Mouse (Mus musculus) thymus, postnatal 0 days (tissue): Measurements from ENCODE around the gene Satb2. TPM values are rescaled to one million over a fixed set of nuclear protein-coding genes. Genes with fewer than 3 reads are reported as not detected.
A peak's percentile ranks its signal among the peaks of the same experiment; 100 is the strongest.

ENCODE experiments used
- DNase-seq: peaks from one replicate; pipeline ENCODE4 v3.0.0-alpha.2; 2015; ENCODE audit warnings: low spot score
- polyA plus RNA-seq: library from polyadenylated mRNA; unstranded; fragments of >200 nt; fragmentation: Nextera tagmentation; extraction: Ambion mirVana; gene quantifications from 2 replicates; pipeline ENCODE4 v1.2.1, GENCODE M21; 2015

Gene Satb2
- 0.10 and 0.14 TPM in 2 replicates for polyA plus RNA-seq

DNA sequence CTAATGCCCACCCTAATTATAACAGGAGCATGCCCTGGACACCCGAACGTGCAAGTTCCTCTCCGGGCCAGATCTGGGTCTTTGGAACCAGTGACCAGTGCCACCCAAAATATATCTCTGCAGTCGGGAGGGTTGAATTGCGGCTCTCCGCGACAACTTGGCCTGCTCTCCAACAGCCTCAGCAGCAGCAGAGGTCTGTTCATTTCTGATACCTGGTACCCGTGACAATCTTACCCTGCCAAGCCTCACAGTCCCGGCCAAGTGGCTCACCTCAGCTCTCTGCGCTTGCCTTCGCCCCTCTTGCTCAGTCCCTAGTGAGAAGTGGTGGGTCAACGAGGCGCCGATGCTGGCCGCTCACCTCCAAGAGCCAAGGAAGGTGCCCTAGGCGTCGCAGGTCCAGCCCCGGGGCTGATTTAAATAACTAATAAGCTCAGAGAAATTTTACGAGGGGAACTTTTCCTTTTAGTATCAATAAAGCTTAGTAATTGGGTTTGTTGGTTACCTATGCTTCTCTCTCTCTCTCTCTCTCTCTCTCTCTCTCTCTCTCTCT lies at the start of gene Satb2:
Gene Satb2, minus strand, starts transcription at position 500 of the 550 bp plus-strand sequence.
- no peak for DNase-seq

GRCm38 (mm10) chr1:57018941-57019340 lies 40.5 kb upstream of the Satb2 start:
- DNase-seq, result no peak

DNA sequence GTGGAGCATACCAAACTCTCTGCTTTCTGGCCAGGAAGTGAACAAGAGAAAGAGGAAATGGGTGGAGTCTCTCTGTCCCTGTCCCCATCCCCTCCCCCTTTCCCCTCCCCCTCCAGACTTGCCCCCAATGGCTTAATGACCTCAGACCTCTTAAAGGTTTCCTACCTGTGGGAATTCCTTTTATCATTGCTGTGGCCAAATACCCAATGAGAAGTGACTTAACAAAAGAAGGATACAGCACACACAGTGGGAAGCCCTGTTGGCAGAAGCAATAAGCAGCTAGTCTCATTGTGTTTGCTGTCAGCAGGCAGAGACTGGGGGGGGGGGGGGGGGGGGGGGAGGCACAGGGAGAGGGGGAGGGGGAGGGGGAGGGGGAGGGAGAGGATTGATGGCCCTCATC lies 35.4 kb upstream of the Satb2 start:
- DNase-seq, result no peak

DNA sequence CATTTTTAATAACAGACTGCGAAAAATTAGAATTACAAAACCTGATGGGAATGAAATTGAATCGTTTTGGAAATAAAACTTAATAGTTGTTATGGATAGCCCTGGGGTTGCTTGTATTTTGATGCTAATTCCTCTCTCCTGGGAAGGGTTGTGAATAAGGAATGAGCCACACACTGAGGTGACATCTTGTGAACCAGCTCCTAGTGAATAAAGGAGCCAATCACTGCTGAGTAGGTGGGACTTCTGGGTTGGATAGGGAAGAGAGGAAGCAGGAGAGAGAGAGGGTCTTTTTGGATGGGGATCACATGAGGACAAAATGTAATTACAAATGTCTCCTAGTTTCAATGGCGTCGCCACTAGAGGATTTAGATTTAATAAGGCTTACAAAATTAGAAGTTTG lies 30.7 kb upstream of the Satb2 start:
- no peak for DNase-seq

DNA sequence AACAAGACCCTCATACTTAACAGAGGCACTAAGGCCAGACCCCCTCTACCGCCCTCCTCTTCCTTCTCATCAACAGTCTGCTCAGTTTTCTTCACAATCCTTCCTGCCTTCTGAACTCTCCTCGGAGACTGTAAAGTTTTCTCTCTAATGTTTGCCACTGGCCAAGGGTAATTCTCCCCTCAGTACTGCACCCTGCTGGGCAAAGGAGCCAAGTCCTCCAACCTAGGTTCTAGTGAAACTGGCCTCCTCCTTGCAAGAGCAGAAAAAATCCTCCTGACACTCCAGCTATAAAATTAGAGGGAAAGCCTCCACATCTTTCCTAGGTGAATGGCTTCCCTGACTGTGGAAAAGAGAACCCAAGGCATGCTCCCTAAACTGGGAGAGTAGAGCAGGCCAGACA lies 16.6 kb upstream of the Satb2 start:
- DNase-seq, result no peak

GRCm38 (mm10) chr1:56992310-56992709 lies 13.9 kb upstream of the Satb2 start:
- no peak for DNase-seq

GRCm38 (mm10) chr1:56991613-56992012 lies 13.2 kb upstream of the Satb2 start:
- DNase-seq, result no peak

DNA sequence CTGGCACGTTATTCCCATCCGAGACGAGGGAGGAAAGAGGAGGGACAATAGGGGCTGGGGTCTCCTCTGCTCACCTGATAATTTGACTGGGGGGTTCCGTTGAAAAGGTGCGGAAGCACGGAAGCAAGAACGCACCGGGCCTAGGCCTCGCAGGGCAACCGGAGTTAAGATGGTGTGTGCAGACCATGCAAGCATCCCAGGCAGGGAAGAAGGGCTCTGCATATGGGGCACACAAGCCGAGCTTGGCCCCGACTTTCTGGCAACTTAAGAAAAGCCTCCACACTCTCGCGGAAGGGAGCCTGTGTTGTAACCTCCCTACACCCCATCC lies 6.0 kb upstream of the Satb2 start:
- DNase-seq, result no peak

GRCm38 (mm10) chr1:56983771-56984482 lies 5.5 kb upstream of the Satb2 start:
- DNase-seq, result no peak

GRCm38 (mm10) chr1:56983100-56983590 lies 4.7 kb upstream of the Satb2 start:
- no peak for DNase-seq

GRCm38 (mm10) chr1:56982631-56983030 lies 4.2 kb upstream of the Satb2 start:
- no peak for DNase-seq

DNA sequence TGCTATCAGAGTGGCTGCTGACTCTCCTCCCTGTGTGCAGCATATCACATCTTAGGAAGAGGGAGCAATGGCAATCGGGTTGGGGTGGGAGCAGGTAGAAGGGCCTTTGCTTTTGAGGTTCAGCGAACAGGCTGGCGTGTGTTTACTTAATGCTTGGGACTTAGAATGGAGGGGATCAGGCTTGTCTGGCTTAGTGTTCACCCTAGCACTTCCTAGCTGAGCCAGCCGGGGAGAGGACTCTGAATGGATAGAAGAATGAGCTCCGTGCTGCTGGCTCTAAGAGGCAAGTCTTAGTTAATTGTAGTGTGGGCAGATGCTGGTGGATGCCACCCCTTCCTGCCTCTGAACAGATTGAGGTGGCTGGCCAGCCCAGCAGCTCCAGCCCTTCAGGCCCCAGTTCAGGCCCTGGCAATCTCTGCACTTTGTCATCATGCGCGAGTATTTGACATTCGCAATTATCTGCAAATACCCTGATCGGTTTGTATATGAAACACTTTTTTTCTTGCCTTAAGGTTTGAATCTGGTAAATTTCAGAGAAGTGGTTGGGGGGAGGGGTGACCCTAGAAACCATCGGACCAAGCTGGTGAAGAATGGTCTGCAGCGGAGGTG lies 3.6 kb upstream of the Satb2 start:
- DNase-seq, result no peak

DNA sequence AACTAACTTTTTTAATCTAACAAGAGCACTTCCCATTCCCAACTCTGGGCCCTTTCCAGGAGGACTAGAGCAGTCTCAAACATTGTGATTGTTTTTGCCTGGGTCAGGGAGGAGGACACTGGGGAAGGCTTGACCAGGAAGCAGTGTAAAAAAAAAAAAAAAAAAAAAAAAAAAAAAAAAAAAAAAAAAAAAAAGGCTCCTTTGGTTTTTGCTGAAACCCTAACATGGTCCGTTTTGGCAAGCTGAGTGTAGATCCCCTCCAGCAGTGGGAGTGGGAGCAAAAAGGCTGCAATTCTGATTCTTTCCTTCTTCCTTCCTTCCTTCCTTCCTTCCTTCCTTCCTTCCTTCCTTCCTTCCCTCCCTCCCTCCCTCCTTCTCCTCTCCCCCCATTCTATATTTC lies 3.1 kb upstream of the Satb2 start:
- no peak for DNase-seq

GRCm38 (mm10) chr1:56980631-56981275 lies 2.3 kb upstream of the Satb2 start:
- no peak for DNase-seq

DNA sequence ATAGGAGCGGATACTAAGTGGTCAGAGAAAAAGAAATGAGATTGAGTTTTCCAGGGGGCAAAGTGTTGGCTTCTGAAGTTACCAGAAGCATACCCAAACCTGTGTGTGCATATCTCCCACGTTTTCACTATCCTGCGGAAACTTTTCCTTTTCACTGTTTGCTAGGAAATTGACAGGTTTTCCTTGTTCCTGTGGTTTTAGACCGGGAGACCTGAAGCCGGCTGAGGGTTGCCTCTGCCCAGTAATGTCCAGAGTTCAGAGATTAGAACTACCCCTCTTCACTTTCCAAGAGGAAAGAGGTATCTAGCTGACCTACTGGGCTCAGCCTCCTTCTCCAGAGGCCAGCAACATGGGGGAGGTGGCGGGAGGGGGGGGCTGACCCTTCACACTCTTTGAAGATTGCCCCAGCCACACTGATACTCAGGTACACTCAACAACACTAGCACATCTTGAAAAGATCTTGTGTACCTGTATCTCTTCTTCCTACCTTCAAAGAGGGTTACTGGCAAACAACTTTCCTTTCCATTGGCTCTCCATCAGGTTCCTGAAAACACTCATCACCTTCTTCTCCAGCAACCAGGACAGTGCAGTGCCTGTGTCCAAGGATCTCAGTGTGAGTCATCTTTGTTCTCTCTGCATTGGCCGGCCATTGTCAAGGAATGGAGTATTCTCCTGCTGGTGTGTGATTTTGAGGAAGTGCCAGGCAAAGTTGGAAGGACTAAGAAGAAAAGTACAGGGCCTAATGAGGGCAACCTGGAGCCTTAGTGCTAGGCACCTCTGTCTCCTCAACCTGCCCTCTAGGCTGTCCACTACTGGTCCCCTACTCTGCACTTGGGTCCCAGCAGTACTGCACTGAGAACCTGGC lies 1.3 kb upstream of the Satb2 start:
- no peak for DNase-seq

- peak; percentile 24 for DNase-seq
Observed at GRCm38 (mm10) chr1:56977201-56978100, 999 bp downstream of the Satb2 start.

GRCm38 (mm10) chr1:56976825-56977104 lies 1.7 kb downstream of the Satb2 start:
- DNase-seq, result no peak

- DNase-seq, result no peak
Observed at GRCm38 (mm10) chr1:56976044-56976824, 2.2 kb downstream of the Satb2 start.

GRCm38 (mm10) chr1:56975546-56975945 lies 2.9 kb downstream of the Satb2 start:
- no peak for DNase-seq

GRCm38 (mm10) chr1:56974187-56974586 lies 4.3 kb downstream of the Satb2 start:
- DNase-seq, result no peak
